Mouse (Mus musculus) hindbrain, embryonic 15.5 days (tissue): ENCODE measurements around the gene Patj. TPM values are rescaled to one million over a fixed set of nuclear protein-coding genes. Genes with fewer than 3 reads are reported as not detected.
"Not testable (repeated sequence)": the region's sequence is repeated elsewhere in the genome, so short reads cannot be mapped to it uniquely, and the experiment has no call there.

Source experiments
- ATAC-seq: fragments of 200-750 bp; cut with Nextera tagmentation; 2 replicates; pipeline ENCODE4 v1.8.0; 2017; ENCODE audit warnings: low read depth, moderate number of reproducible peaks, moderate TSS enrichment; ENCODE audit not compliant: low FRiP score
- H3K27ac ChIP-seq: fragments of 300-500 bp; sonication (generic); replicated peaks from 2 replicates; pipeline ENCODE4 v1.5.1; 2015; ENCODE audit warnings: mild to moderate bottlenecking, inconsistent platforms
- H3K27me3 ChIP-seq: fragments of 300-500 bp; sonication (generic); 2 replicates; pipeline ENCODE4 v1.6.1; 2015; ENCODE audit warnings: control low read depth, inconsistent platforms
- H3K36me3 ChIP-seq: fragments of 300-500 bp; sonication (generic); 2 replicates; pipeline ENCODE4 v1.6.1; 2015; ENCODE audit warnings: control low read depth, inconsistent platforms
- H3K4me1 ChIP-seq: fragments of 300-500 bp; sonication (generic); replicated peaks from 2 replicates; pipeline ENCODE4 v1.6.1; 2015; ENCODE audit warnings: control low read depth, inconsistent platforms
- H3K4me2 ChIP-seq: fragments of 300-500 bp; sonication (generic); 2 replicates; pipeline ENCODE4 v1.6.1; 2015; ENCODE audit warnings: moderate library complexity, mild to moderate bottlenecking, inconsistent platforms
- H3K4me3 ChIP-seq: fragments of 300-500 bp; sonication (generic); 2 replicates; pipeline ENCODE4 v1.5.1; 2015; ENCODE audit warnings: mild to moderate bottlenecking, inconsistent platforms
- H3K9ac ChIP-seq: fragments of 300-500 bp; sonication (generic); 2 replicates; pipeline ENCODE4 v1.6.1; 2015; ENCODE audit warnings: inconsistent platforms
- H3K9me3 ChIP-seq: fragments of 300-500 bp; sonication (generic); 2 replicates; pipeline ENCODE4 v1.6.1; 2016; ENCODE audit warnings: control low read depth, inconsistent platforms
- whole genome bisulfite sequencing: fragments of 180-500 bp; shearing (Covaris S2); methylation state at CpG from one replicate; pipeline ENCODE4 v1.1.7; 2015; 5-methylcytosine and 5-hydroxymethylcytosine counted together
- polyA plus RNA-seq: library from polyadenylated mRNA; unstranded; fragments of >200 nt; fragmentation: Nextera tagmentation; extraction: Ambion mirVana; gene quantifications from 2 replicates; pipeline ENCODE4 v1.2.1, GENCODE M21; 2015

The Patj gene
- polyA plus RNA-seq, 1 experiment from 2014 or later = 10.8 TPM

DNA sequence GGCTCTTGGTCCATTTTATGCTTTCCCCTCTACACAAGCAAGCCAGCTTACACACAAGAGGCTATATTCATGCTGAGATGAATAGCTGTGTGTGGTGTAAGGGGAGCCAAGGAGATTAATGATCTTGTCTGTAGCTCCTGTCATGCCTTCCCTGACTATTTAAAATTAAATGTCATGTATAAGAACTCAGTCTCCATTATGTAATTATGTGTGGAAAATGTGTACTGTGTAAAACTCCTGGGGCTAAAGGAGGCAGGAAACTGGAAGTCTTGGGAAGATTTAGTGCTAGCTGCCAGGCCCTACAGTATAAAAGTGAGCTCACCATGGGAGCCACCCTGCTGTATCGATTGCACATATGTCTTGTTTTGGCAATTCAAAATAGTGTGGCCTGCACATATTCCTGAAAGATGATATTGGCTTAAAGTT is 203.0 kb downstream of the Patj start:
- peaks cover 14% of the 10 kb centered on the region; the same call in 1 of the 2 replicates for H3K4me1 ChIP-seq
- H3K4me3 ChIP-seq = no peak overlapping the region
- H3K27ac ChIP-seq = peak overlapping the region; percentile 51; the same call in 1 of the 2 replicates
- peak; percentile 84; the same call in 1 of the 2 replicates for ATAC-seq
- H3K4me2 ChIP-seq = no peak overlapping the region
- no peaks in the 10 kb centered on the region for H3K27me3 ChIP-seq
- no peak overlapping the region for H3K9ac ChIP-seq
- H3K36me3 ChIP-seq = no peaks in the 10 kb centered on the region
- WGBS = 28% methylated on average over 1 of the region's 1 CpGs
- H3K9me3 ChIP-seq = no peaks in the 10 kb centered on the region

DNA sequence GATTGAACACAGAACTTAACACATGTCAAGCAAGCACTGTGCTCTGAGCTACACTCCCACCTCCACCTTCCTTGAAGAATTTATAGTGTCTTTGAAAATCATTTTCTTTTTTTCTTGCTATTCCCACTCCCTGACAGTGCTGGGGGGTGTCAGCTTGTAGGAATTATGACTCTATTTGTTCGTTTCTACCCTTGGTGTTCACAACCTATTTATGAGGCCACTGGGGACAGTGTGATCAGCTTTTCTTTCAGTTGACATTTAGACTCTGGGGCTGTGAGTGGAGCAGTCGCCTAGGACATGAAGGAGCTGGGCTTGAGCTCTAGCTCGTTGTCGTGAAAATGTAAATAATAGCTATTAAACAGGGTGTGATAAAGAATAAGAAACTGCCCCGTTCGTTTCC is 203.8 kb downstream of the Patj start:
- no peaks in the 10 kb centered on the region for H3K9me3 ChIP-seq
- H3K4me2 ChIP-seq = no peak overlapping the region
- no peaks in the 10 kb centered on the region for H3K27me3 ChIP-seq
- no peak overlapping the region for H3K4me3 ChIP-seq
- H3K27ac ChIP-seq = no peak overlapping the region
- peaks cover 14% of the 10 kb centered on the region; the same call in 1 of the 2 replicates for H3K4me1 ChIP-seq
- H3K36me3 ChIP-seq = no peaks in the 10 kb centered on the region
- ATAC-seq = no peak
- no peak overlapping the region for H3K9ac ChIP-seq
- 42% methylated on average over 6 of the region's 6 CpGs for WGBS

DNA sequence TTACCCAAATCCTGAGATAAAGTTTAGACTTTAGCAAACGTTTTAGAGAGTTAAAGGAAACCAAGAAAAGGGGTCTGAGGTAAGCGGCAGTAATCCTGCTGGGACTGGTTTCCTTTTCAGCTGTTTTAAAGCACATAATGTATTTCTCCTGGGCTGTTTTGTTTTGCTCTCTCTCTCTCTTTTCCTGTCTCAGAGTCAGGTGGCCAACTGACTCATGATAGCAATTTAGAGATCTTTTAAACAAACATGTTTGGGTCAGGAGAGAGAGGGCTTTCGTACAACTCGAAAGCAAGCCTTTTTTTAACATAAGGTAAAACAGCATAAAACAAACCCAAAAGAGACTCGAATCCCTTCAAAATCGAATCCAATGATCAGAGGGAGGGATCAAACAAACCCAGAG is 207.5 kb downstream of the Patj start:
- Histone ChIP-seq H3K4me1 (peaks cover 8% of the 10 kb centered on the region; the same call in 1 of the 2 replicates), H3K4me3 (no peak overlapping the region), H3K27me3 (no peaks in the 10 kb centered on the region), H3K4me2 (no peak overlapping the region), H3K36me3 (no peaks in the 10 kb centered on the region), H3K27ac (no peak overlapping the region), H3K9me3 (no peaks in the 10 kb centered on the region), H3K9ac (no peak overlapping the region)
- 75% methylated on average over 6 of the region's 6 CpGs for WGBS
- no peak for ATAC-seq

DNA sequence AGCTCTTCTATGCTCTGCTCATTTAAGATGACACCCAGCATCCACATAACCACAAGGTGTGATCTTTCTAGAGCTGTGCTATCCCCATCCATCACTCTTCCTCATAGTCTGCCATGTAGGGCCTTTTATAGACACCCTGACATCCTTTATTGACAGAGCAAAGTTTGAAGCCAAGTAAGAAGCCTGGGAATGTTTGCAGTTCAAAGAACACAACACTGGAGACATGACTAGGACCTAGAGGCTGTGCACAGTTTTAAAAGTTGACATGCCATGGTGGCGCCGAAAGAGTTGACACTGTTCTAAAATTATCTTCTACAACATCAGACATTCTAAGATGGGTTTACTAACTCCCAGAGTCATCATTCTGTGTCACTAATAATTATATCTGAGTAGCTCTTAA is 214.9 kb downstream of the Patj start:
- WGBS = 88% methylated on average over 2 of the region's 2 CpGs
- Histone ChIP-seq H3K4me1 (no peaks in the 10 kb centered on the region), H3K36me3 (no peaks in the 10 kb centered on the region), H3K4me3 (no peak overlapping the region), H3K9me3 (no peaks in the 10 kb centered on the region), H3K9ac (no peak overlapping the region), H3K27ac (no peak overlapping the region), H3K4me2 (no peak overlapping the region), H3K27me3 (no peaks in the 10 kb centered on the region)
- ATAC-seq = no peak

DNA sequence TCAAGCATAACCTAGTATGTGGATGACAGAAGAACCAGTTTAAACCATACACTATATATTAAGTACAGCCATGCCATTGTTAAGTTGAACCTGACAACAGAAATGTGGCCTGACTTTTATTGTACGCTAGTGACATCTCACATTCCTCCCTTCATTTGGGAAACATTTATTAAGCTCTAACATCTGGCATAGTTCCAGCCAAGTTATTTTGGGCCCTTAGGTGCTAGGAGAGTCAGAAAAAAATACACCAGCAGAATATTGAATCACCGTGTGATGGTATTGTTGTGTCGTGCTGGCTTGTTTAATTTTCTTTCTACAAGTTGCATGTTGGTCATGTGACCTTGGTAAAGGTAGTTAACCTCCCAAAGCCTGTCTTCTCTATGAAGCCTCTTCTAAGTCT is 218.8 kb downstream of the Patj start:
- Histone ChIP-seq H3K27ac (no peak overlapping the region), H3K27me3 (no peaks in the 10 kb centered on the region), H3K9me3 (no peaks in the 10 kb centered on the region), H3K4me2 (no peak overlapping the region), H3K9ac (no peak overlapping the region), H3K4me3 (no peak overlapping the region), H3K36me3 (no peaks in the 10 kb centered on the region), H3K4me1 (no peaks in the 10 kb centered on the region)
- no peak for ATAC-seq
- 71% methylated on average over 3 of the region's 3 CpGs for WGBS

DNA sequence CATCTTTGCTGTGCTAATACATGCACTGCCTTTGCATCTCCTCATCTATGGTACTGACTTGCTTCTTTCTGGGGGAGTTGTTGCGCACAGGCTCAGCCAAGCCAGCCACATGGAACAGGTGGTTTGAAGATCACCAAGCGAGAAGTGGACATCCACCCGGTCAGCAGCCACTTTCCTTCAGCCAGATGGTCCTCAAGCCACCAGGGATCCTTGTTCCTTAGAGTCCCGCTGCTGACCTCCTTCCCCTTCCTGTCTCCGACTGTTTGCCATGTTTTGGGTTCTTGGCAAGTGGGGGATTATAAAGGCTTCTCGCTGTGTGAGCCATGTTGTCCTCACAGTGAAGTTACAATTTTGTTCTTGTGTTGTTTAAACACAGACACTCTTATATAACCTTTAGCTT is 223.6 kb downstream of the Patj start:
- ATAC-seq = no peak
- Histone ChIP-seq H3K4me2 (no peak overlapping the region), H3K27me3 (no peaks in the 10 kb centered on the region), H3K36me3 (no peaks in the 10 kb centered on the region), H3K27ac (no peak overlapping the region), H3K4me1 (no peaks in the 10 kb centered on the region), H3K9ac (no peak overlapping the region), H3K4me3 (no peak overlapping the region), H3K9me3 (no peaks in the 10 kb centered on the region)
- WGBS = 82% methylated on average over 6 of the region's 6 CpGs

DNA sequence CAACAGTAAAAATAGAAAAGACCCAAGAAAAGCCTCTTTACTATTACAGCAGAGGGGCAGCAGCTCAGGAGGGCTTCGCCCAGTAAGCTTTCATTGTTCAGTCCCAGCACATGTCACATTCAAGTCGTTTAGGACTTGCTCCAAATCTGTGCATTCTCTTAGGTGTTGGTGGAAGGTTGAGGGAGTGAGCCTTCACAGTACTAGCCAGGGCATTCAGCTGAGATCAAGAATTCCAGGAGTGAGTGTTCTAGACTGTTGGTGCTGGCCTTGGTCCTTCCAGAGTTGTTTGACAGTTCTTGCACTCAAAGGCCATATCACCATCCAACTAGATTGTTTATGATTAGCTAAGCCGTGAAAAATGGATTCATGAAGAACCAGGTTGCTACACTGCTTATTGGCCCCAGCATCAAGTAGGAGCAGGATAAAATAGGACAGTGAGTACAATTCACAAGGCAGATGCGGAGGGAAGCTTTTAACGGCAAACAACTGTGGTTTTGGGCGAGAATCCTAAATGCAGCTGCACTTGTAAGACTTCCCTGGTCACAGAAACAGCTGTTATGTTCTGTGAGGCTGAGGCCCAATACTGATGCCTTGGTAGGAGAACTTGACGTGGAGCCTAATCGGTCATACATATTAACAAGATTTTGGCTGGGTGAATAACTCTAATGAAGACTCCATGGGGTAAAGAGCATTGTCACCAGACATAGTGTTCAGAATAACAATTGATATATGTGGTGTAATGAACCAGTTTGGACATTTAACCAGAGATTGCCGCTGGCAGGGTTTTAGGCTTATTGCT is 225.6 kb downstream of the Patj start:
- no peak for ATAC-seq
- 60% methylated on average over 9 of the region's 9 CpGs for WGBS

DNA sequence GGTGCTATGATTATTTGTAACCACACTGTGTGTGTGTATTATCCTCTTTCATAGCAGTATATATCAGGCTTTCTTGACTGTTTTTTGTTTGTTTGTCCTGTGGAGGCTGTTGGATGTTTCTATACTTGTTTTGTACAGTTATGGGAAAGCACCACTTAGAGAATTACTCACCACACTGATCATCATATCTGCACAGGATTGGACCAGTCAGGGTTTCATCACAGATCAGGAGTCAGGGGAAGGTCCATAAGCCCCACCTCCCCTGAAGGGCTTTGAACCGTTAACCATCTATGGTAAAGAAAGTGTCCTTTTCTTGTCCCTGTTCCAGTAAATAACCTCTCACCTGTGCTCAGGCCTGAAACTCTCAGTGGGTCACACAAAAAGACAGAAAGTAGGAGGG is 226.6 kb downstream of the Patj start:
- WGBS = 78% methylated on average over 1 of the region's 1 CpGs
- Histone ChIP-seq H3K27me3 (no peaks in the 10 kb centered on the region), H3K4me1 (no peaks in the 10 kb centered on the region), H3K4me3 (no peak overlapping the region), H3K4me2 (no peak overlapping the region), H3K27ac (no peak overlapping the region), H3K9me3 (no peaks in the 10 kb centered on the region), H3K36me3 (no peaks in the 10 kb centered on the region), H3K9ac (no peak overlapping the region)
- no peak for ATAC-seq

More for the DNA sequence above, 225.6 kb downstream of the Patj start:
- no peak overlapping the region for H3K27ac ChIP-seq
- H3K27me3 ChIP-seq = no peaks in the 10 kb centered on the region
- H3K4me2 ChIP-seq = no peak overlapping the region
- H3K4me3 ChIP-seq = no peak overlapping the region
- no peaks in the 10 kb centered on the region for H3K4me1 ChIP-seq
- no peak overlapping the region for H3K9ac ChIP-seq
- H3K36me3 ChIP-seq = no peaks in the 10 kb centered on the region
- no peaks in the 10 kb centered on the region for H3K9me3 ChIP-seq

DNA sequence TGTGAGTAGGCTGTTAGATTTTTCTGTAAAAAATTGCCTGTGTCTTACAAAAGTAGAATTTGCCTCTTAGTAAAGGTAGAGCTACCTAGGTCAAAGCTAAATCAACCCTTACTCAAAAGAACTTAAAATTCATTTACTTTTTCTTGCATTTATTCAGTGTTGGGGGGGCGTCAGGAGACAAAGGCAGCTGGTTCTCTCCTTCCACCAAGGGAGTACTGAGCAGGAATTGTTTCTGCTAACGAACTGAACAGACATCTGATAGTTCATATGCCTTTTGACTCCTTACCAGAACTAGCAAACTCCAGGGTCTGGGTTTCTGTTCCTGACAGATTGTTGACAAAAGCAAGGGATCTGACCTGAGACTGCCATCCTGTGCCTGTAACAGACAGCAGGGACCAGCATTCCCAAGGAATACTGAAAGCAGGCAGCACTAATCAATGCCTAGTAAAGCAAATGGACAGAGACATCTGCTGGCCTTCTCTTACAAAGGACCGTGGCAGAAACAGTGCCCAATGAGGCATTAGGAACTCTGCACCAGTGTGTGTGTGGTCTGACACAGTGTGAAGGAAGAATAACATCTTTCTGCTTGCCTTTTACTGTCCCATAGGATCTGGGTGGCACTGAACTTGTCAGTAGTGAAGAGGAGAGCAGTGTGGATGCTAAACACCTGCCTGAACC is 227.6 kb downstream of the Patj start:
- peak; percentile 55 for ATAC-seq
- 26% methylated on average over 3 of the region's 3 CpGs for WGBS
- Histone ChIP-seq H3K27me3 (no peaks in the 10 kb centered on the region), H3K4me1 (no peaks in the 10 kb centered on the region), H3K4me3 (no peak overlapping the region), H3K27ac (no peak overlapping the region), H3K9ac (no peak overlapping the region), H3K36me3 (no peaks in the 10 kb centered on the region), H3K9me3 (no peaks in the 10 kb centered on the region), H3K4me2 (no peak overlapping the region)

DNA sequence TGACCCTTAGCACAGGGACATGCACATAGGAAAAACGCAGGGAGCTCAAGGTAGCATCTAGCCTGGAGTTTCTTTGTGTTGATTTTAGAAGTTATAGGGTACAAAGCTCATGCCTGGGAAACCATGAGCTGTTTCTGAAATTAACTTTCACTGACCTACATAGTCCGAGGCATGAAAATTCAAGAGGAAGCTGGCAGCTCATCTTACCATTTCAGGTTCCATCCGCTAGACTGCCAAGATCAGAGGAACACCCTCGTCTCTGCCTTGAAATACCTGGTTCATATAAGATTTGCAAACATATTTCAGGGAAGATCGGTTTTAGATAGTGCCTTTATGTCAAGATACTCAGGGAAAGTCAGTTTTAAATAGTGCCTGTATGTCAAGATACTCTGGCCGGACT is 232.7 kb downstream of the Patj start:
- 96% methylated on average over 6 of the region's 6 CpGs for WGBS
- Histone ChIP-seq H3K4me2 (no peak overlapping the region), H3K36me3 (no peaks in the 10 kb centered on the region), H3K4me3 (no peak overlapping the region), H3K9ac (no peak overlapping the region), H3K27me3 (no peaks in the 10 kb centered on the region), H3K9me3 (no peaks in the 10 kb centered on the region), H3K27ac (no peak overlapping the region), H3K4me1 (no peaks in the 10 kb centered on the region)
- no peak for ATAC-seq

DNA sequence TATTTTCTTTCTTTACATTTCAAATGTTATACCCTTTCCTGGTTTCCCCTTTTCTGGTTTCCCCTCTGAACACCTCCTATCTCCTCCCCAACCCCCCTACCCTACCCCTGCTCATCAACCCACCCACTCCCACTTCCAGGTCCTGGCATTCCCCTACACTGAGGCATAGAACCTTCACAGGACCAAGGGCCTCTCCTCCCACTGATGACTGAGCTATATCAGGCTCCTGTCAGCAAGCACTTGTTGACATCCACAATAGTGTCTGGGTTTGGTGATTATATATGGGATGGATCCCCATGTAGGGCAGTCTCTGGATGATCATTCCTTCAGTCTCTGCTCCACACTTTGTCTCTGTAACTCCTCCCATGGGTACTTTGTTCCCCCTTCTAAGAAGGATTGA is 233.6 kb downstream of the Patj start:
- ATAC-seq, H3K4me3 ChIP-seq, H3K9me3 ChIP-seq, H3K36me3 ChIP-seq, H3K27me3 ChIP-seq, H3K4me2 ChIP-seq, H3K9ac ChIP-seq, H3K27ac ChIP-seq, H3K4me1 ChIP-seq: not testable (repeated sequence)

DNA sequence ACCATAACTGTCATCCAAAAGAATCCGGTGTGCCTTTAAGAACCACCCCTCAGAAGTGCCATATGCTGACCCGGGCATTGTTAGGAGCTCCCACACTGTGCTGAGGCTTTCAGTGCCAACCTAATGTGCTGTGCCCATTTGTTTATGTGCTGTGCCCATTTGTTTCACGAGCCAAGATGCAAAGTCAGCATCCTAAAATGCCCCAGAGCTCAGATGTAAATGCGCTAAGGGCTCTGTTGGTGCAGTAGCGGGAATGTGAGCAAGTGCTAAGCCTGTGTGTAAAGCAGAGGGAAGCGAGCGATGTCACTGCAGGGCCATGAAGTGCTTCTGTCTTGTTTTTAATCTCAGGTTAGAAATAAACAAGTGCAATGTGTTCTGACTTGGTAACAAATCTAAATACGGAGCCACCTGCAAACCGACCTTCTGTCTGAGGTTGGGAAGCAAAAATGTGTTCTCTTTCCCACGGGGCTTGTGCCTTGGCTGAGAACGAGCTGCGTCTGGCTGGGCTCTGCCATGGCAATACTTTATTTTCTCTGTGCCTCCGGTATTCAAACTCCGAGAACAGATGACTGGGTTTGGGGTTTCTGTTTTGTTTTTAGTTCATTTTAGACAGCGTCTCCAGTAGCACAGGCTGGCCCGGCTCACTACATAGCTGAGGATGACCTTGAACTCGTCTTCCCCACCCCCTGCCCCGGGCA is 239.7 kb downstream of the Patj start:
- H3K4me3 ChIP-seq = no peak overlapping the region
- H3K4me2 ChIP-seq = no peak overlapping the region
- H3K4me1 ChIP-seq = no peaks in the 10 kb centered on the region
- 72% methylated on average over 18 of the region's 18 CpGs for WGBS
- H3K36me3 ChIP-seq = no peaks in the 10 kb centered on the region
- no peaks in the 10 kb centered on the region for H3K27me3 ChIP-seq
- H3K9me3 ChIP-seq = no peaks in the 10 kb centered on the region
- H3K9ac ChIP-seq = no peak overlapping the region
- H3K27ac ChIP-seq = no peak overlapping the region
- no peak; the same call in 1 of the 2 replicates for ATAC-seq
